Mouse (Mus musculus): ENCODE data around the gene Kcnh2.

GRCm38 (mm10) chr5:24335888-24336511 is 15.4 kb downstream of the Kcnh2 start:
- peak; percentile 69; the same call in 1 of the 2 replicates for TF ChIP-seq CTCF (IDR thresholded peaks at IDR 0.05; ENCODE audit: control insufficient read depth, insufficient read depth, insufficient replicate concordance, low read depth, low read length)
- TF ChIP-seq POLR2A (IDR thresholded peaks at IDR 0.05; ENCODE audit: control insufficient read depth, low read depth, low read length) = no peak

Data from testis, adult 2 months (tissue).